ENCODE assay signal across 15 mouse cellular contexts in the genomic region with DNA sequence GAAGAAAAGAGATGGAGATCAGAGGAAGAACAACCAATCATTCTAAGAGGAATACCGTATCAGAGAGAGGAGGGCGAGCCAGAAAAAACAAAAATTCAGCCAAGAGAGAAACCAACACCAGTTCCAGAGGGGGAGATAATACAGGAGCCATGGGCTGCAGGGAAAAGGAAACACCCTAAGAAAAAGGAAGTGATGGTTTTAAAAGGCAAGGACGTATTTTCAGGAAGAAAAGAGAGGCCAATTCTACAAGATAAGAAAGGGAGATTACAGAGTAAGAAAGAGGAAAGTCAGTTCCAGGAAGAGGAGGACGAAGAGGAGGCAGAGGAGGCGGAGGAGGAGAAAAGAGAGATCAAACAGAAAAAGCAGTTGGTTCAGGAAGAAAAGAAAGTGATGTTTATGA. TPM values are rescaled to one million over a fixed set of nuclear protein-coding genes. Genes with fewer than 3 reads are reported as not detected.
DNase-seq lines count a peak whose midpoint lies in the region; TF ChIP-seq lines count a peak whose summit lies in the region.
"Had no signal": no experiment of that assay in that cellular context is flagged by ENCODE, and none has a peak within 500 bp of the region (broad histone marks: within the 10 kb centered on the region; RNA-seq: fewer than 3 reads in every experiment).

No protein-coding gene starts in this region.

- TF ChIP-seq RAD21 in MEL (IDR thresholded peaks at IDR 0.05; ENCODE audit: low read depth, low read length) = no peak

- peaks cover 0 to 4% of the 10 kb centered on the region in 2 experiments; a peak in 2 of 4 replicates for H3K27me3 ChIP-seq in MEL (ENCODE audit: control insufficient read depth in 1 of 2, insufficient read depth in 2 of 2, low read length in 2 of 2)
- no peaks in the 10 kb centered on the region for H3K27me3 ChIP-seq in midbrain, embryonic 10.5 days (ENCODE audit: low read depth, poor library complexity, severe bottlenecking)

- no peaks in the 10 kb centered on the region for H3K79me2 ChIP-seq in MEL (ENCODE audit: control insufficient read depth, insufficient read depth, low read length, poor library complexity)

- no peak overlapping the region for H3K27ac ChIP-seq in MEL (ENCODE audit: control insufficient read depth, low read depth, low read length)
- H3K27ac ChIP-seq in midbrain, embryonic 10.5 days (replicated peaks) = no peak overlapping the region

- 0 out of 4 replicates have a peak, but pooled peaks cover 0 to 2% of the 10 kb centered on the region in 2 experiments for H3K36me3 ChIP-seq in MEL (ENCODE audit: control insufficient read depth in 1 of 2, insufficient read depth in 2 of 2, low read length in 2 of 2)
- no peaks in the 10 kb centered on the region for H3K36me3 ChIP-seq in midbrain, embryonic 10.5 days
- H3K36me3 ChIP-seq: G1E had no signal

- 71% methylated on average over 5 of the region's 5 CpGs for WGBS in midbrain, embryonic 10.5 days

- no peak for TF ChIP-seq CTCF in MEL (IDR thresholded peaks at IDR 0.05 in 2 of 3, conservative IDR thresholded peaks at IDR 0.05 in 1 of 3; ENCODE audit: control insufficient read depth in 1 of 3, insufficient read depth in 1 of 3, low read depth in 2 of 3, low read length in 3 of 3, poor library complexity in 1 of 3, severe bottlenecking in 1 of 3)

- H3K9me3 ChIP-seq in MEL (replicated peaks; ENCODE audit: insufficient read depth, low read length) = no peaks in the 10 kb centered on the region
- 0 out of 2 replicates have a peak, but pooled peaks cover 7% of the 10 kb centered on the region for H3K9me3 ChIP-seq in midbrain, embryonic 10.5 days (replicated peaks)
- H3K9me3 ChIP-seq: G1E had no signal

- no peak for TF ChIP-seq POLR2A in MEL (IDR thresholded peaks at IDR 0.05; ENCODE audit: control insufficient read depth in 1 of 2, insufficient read depth in 1 of 2, low read depth in 1 of 2, low read length in 2 of 2, poor library complexity in 1 of 2)

- DNase-seq in MEL (ENCODE audit: low read depth, low spot score) = peak; percentile 31
- DNase-seq in midbrain, embryonic 10.5 days (ENCODE audit: low spot score) = no peak
- DNase-seq: adrenal gland, adult 2 months; adrenal gland, adult 8-10 months; adrenal gland, postnatal 10 days; adrenal gland, postnatal 14 days; adrenal gland, postnatal 25 days; adrenal gland, postnatal 36 days; B cell, adult 2 months; cerebellum, adult 11 months; cerebellum, adult 11-12 months; cerebellum, adult 18-20 months; cerebellum, adult 2 months; cerebellum, adult 8-10 months had no signal

- no peak overlapping the region for H3K4me3 ChIP-seq in MEL (ENCODE audit: control insufficient read depth in 1 of 2, insufficient read depth in 1 of 2, low read depth in 2 of 2, low read length in 2 of 2)
- H3K4me3 ChIP-seq in midbrain, embryonic 10.5 days = no peak overlapping the region

- peaks cover 2 to 11% of the 10 kb centered on the region in 2 experiments; a peak in 3 of 4 replicates for H3K4me1 ChIP-seq in MEL (ENCODE audit: control insufficient read depth in 1 of 2, insufficient read depth in 2 of 2, low read length in 2 of 2)
- H3K4me1 ChIP-seq in midbrain, embryonic 10.5 days = no peaks in the 10 kb centered on the region

- TF ChIP-seq EP300 in MEL (IDR thresholded peaks at IDR 0.05; ENCODE audit: low read depth in 1 of 2, low read length in 2 of 2) = peak; percentile 37 to 54; a peak in 3 of 4 replicates

- no peak overlapping the region for H3K9ac ChIP-seq in MEL (ENCODE audit: control insufficient read depth, low read depth, low read length, poor library complexity, severe bottlenecking)

TF ChIP-seq in MEL, 35 proteins besides CTCF, POLR2A, EP300 and RAD21:
- TF ChIP-seq TAL1 (IDR thresholded peaks at IDR 0.05; ENCODE audit: low read length) (no peak), MAFK (IDR thresholded peaks at IDR 0.05; ENCODE audit: borderline replicate concordance, low read depth, low read length) (no peak), MAZ (IDR thresholded peaks at IDR 0.05; ENCODE audit: low read depth, low read length) (no peak), USF2 (IDR thresholded peaks at IDR 0.05; ENCODE audit: borderline replicate concordance in 1 of 2, insufficient read depth in 1 of 2, low read depth in 1 of 2, low read length in 2 of 2) (no peak), NRF1 (IDR thresholded peaks at IDR 0.05; ENCODE audit: insufficient read depth, low read depth, low read length, poor library complexity, severe bottlenecking) (no peak), ELF1 (IDR thresholded peaks at IDR 0.05; ENCODE audit: low read depth, low read length) (0 out of 2 replicates have a peak, but pooled peaks have one; percentile 19), MYC (IDR thresholded peaks at IDR 0.05; ENCODE audit: low read depth, low read length) (no peak), ZKSCAN1 (IDR thresholded peaks at IDR 0.05; ENCODE audit: low read depth, low read length) (no peak), POLR2AphosphoS5 (IDR thresholded peaks at IDR 0.05; ENCODE audit: borderline replicate concordance, low read depth, low read length) (no peak), POLR2AphosphoS2 (IDR thresholded peaks at IDR 0.05; ENCODE audit: low read length) (no peak), ZNF384 (IDR thresholded peaks at IDR 0.05; ENCODE audit: low read depth, low read length) (no peak), HCFC1 (IDR thresholded peaks at IDR 0.05; ENCODE audit: low read depth, low read length) (no peak), GABPA (IDR thresholded peaks at IDR 0.05; ENCODE audit: low read depth, low read length) (no peak), UBTF (IDR thresholded peaks at IDR 0.05; ENCODE audit: borderline replicate concordance, insufficient read depth, low read depth, low read length) (no peak), MYB (IDR thresholded peaks at IDR 0.05; ENCODE audit: low read depth, low read length) (no peak), JUND (IDR thresholded peaks at IDR 0.05; ENCODE audit: low read depth, low read length) (no peak), USF1 (IDR thresholded peaks at IDR 0.05; ENCODE audit: low read depth, low read length) (no peak), E2F4 (IDR thresholded peaks at IDR 0.05; ENCODE audit: borderline replicate concordance, low read depth, low read length) (no peak), MEF2A (IDR thresholded peaks at IDR 0.05; ENCODE audit: extremely low read depth, insufficient replicate concordance, low read depth, low read length, poor library complexity, severe bottlenecking) (no peak), ZMIZ1 (IDR thresholded peaks at IDR 0.05; ENCODE audit: low read depth, low read length) (no peak), RCOR1 (IDR thresholded peaks at IDR 0.05; ENCODE audit: low read depth, low read length) (peak; percentile 56), MAX (IDR thresholded peaks at IDR 0.05; ENCODE audit: low read length) (no peak), KAT2A (conservative IDR thresholded peaks at IDR 0.05; ENCODE audit: low read depth, low read length) (no peak), BHLHE40 (IDR thresholded peaks at IDR 0.05; ENCODE audit: borderline replicate concordance, low read depth, low read length) (no peak), TCF12 (IDR thresholded peaks at IDR 0.05; ENCODE audit: low read depth, low read length) (no peak), CHD2 (IDR thresholded peaks at IDR 0.05; ENCODE audit: low read length) (no peak), GATA1 (IDR thresholded peaks at IDR 0.05; ENCODE audit: low read depth, low read length) (peak; percentile 64), CHD1 (IDR thresholded peaks at IDR 0.05; ENCODE audit: low read depth, low read length) (no peak), NELFE (IDR thresholded peaks at IDR 0.05; ENCODE audit: low read depth, low read length) (no peak), ETS1 (IDR thresholded peaks at IDR 0.05; ENCODE audit: low read depth, low read length) (peak; percentile 52; the same call in 1 of the 2 replicates), ZC3H11A (IDR thresholded peaks at IDR 0.05; ENCODE audit: low read depth, low read length) (no peak), SIN3A (IDR thresholded peaks at IDR 0.05; ENCODE audit: low read length) (0 out of 2 replicates have a peak, but pooled peaks have one; percentile 23), MXI1 (IDR thresholded peaks at IDR 0.05; ENCODE audit: low read depth, low read length) (no peak), TBP (IDR thresholded peaks at IDR 0.05; ENCODE audit: low read depth, low read length) (no peak), SMC3 (IDR thresholded peaks at IDR 0.05; ENCODE audit: low read depth, low read length) (no peak)

RNA-seq across cellular contexts. Expression of gene Sipa1l3, which starts 59.7 kb away (rescaled TPM):
- 14.1 and 14.9 TPM in 2 replicates for total RNA-seq in MEL (2012; rRNA removed)
- 10 to 100 TPM in 1 of 2 experiments, not detected in 1; 49.4 TPM for polyA plus RNA-seq in MEL (2012; ENCODE audit: insufficient read depth in 1 of 2, insufficient read length in 2 of 2, low read depth in 1 of 2, low replicate concordance in 2 of 2, missing spikeins in 1 of 2)
- polyA plus RNA-seq in midbrain, embryonic 10.5 days (2016; fragmentation: Nextera tagmentation; extraction: Ambion mirVana) = 8.4 and 8.7 TPM in 2 replicates
